Mouse (Mus musculus) skeletal muscle tissue, adult 2 months (tissue): ENCODE data around the gene Bckdhb.
"Not testable (repeated sequence)": the region's sequence is repeated elsewhere in the genome, so short reads cannot be mapped to it uniquely, and the experiment has no call there.

Experiments used
- DNase-seq: peaks from one replicate; pipeline ENCODE4 v3.0.0-alpha.2; 2012; ENCODE audit warnings: low read depth, low spot score

The Bckdhb gene

DNA sequence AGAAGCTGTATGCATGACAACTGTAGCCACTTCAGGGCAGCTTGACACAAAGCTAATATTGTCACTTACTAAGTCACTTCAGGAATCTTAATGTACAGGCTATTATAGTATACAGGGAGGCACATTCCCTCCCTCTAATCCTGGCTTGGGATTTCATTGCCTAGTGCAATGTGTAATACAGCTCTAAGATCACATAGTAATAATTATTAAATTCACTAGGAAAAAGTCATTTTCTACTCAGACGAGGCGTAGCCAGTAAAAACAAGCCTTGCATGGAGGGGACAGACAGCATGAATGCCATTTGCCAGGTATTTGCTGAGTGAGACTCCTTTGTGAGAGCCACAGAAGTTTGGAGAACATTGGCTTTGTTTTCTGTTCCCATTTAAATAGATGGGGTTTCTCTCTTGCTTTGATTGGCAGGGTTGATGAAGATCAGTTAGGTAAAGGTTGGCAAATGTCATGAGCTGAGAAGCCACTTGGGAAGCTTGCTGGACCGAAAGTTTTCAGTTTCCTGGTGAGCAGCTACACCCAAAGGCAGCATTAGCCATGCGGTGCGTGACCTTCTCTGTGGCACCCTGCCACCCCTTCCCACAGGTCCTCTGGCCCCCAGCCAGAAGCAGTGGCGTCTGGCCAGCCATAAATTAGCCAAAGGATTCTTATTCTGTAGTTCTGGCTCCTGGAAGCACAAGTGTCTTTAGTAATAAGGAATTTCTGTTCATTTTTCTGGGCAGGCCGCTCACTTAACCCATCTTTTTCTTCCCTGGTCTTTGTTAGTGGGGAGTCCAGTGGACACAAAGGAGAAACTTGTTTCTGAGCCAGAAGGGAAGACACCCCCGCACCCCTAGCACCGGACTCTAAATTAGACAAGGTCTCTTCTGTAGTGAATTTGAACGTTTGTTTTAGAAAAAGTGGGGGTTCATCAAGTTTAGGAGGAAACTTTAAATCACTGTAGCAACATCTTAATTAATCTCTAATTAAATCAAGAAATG, 37.4 kb downstream of the Bckdhb start:
- peak; percentile 6 for DNase-seq

DNA sequence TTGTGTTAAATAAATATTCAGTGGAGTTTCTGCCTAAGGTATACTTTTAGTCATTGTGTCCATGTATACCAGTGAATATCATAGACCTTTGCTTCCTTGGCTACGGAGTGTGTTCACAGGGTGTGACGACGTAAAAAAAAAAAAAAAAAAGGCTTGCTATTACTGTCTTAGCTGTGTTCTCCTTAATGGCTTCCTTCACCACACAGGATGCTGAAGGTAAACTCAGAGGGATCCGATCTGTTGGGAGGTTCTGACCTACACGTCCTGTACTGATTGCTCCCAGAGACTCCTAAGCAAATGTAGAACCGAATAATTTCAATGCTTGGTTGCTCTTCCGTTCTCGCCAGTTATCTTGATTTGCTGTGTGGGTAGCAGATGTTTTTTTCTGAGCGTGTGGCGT, 38.4 kb downstream of the Bckdhb start:
- DNase-seq: no peak

DNA sequence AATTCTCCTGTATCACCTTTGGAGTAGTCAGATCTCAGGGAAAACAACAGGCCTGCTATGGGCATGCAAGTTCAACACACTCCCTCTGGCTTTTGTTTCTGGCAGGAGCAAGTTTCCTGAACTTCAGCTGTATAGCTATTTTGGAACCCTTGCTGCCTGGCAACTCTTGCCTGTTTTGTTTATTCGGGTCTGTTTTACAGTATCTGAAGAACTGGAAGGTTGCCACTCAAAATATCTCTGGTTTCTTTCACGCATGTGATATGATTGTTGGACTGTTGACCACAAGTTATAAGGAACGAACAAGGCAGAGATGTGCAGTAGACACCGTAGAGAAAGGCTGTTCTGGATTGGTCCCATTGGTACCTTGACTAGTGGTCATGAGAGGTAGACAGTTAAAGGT, 39.4 kb downstream of the Bckdhb start:
- DNase-seq: no peak

DNA sequence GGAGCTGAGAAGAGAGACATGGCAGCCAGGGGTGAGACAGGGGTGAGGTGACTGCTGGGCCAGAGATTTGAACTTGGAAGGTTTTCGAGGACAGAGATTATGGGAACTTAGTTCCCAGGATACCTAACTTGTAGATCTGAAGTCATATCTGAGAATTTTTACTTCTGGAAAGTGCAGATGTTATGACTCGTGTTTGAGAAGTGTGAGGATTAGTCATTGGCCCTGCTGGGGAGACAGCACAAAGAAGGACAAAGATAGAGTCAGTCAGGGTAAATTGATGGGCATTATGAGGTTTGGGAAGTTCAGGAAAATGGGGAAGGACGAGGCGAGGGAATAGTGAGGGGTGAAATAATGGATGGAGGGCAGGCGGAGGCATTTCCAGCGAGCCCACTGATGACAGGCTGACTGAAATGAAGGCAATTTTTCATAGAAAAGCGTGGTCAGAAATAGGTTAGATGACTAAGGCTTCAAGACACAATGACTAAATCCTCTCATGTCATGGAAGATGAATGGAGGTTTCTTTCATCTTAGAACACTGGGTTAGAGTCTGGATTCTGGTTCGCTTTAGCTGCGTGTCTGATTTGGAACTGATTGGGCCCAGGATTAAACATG, 42.6 kb downstream of the Bckdhb start:
- DNase-seq: no peak

DNA sequence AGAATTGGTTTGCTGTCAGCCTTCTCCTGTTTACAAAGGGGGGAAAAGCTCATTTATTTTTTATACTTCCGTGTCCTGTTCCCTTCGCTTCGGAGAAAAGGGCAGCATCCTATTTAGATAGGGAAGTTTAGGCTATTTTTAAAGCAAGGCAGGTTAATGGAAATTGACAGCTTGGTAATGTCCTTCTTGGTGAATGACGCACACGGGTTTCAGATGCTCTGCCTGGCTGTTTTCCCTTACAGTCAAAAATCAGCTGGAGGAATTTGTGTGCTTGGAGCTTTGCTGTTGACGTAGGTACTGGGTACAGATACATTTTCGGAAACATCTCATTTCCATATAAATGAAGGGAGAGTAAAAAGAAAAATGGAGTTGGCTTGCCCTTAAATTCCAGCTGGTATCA, 44.4 kb downstream of the Bckdhb start:
- DNase-seq: no peak

DNA sequence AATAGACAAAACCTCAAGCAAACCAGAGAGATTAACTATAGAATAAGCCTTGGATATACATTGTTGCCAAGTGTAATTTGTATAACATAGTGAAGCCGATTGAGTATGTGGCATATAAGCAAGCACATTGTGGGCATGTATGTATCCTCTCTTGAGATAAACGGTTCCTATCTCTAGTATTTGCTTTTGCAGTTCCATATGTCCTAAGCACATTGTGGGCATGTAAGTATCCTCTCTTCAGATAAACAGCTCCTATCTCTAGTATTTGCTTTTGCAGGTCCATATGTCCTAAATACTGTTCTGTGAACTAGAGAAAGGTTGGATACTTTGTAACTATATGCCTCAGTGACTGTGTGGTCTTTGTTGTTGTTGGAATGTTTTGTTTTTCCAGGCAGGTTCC, 48.5 kb downstream of the Bckdhb start:
- no peak for DNase-seq

DNA sequence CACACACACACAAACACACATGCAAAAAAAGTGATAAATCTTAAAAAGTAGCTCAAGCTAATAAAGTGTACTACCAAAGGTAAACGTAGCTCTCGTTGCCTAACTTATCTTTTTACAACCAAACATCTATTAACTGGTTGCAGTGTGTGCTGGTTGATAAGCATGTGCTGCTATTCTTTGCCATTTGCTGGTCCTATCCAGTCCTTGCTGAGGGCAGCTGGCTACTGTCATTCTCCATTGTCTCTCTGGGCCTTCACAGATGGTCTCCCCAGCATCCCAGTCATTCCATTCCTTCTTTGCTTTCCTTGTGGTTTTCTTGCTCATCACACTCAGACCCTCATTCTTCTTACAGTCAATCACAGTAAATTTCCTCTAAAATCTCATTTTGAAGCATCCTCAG, 50.9 kb downstream of the Bckdhb start:
- no peak for DNase-seq

DNA sequence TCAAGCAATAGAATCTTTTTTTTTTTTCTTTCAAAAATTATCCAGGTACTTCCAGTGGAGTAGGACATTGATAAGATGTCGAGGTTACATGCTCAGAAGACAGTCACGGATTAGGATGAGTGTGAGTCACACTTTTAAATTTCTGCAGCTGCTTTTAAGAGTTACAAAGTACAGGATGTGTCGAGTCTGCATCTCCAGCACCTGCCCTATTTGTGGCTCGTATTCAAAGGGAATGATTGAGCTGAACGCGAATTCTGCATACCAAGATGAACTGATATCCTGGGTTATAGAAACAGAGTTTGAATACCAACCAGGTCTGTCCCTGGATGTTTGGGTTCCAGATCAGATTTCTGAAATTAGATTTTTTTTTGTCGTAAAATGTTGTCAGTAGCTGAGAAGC, 56.3 kb downstream of the Bckdhb start:
- DNase-seq: no peak

DNA sequence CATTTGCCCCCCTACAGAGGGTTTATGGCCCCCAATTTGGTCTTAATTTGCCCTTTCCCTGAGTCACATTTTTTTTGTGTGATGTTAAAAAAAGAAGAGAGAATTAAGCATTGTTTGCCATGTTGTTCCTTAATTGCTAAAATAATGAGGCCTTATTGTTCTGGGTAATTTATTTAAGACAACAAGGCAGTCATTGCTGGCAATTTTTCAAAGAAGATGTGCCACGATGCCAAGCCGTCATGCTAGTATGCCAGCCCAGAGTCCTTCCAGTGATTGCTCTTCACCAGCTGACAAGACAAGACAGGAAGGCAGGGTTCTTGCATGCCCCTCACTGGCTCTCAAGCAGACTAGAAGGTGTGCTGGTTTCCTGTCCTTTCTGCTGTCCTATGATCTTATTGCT, 84.0 kb downstream of the Bckdhb start:
- no peak for DNase-seq

DNA sequence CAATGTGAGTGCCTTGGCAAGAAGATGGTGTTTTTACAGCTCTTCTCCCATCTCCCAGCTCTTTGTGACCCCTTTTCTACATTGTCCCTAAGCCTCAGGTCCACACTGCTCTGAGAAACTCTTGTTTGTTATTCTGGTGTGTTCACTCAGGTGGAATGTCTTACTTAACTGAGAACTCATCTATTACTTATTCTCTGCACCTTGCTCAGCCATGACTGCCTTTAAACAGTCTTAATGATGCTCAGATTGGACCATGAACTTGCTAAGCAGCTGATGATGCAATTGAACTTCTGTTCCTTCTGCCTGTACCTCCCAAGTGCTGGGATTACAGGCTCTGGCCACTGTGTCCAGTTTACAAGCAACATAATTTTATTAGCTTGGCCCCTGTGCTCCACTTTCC, 86.2 kb downstream of the Bckdhb start:
- DNase-seq: no peak

DNA sequence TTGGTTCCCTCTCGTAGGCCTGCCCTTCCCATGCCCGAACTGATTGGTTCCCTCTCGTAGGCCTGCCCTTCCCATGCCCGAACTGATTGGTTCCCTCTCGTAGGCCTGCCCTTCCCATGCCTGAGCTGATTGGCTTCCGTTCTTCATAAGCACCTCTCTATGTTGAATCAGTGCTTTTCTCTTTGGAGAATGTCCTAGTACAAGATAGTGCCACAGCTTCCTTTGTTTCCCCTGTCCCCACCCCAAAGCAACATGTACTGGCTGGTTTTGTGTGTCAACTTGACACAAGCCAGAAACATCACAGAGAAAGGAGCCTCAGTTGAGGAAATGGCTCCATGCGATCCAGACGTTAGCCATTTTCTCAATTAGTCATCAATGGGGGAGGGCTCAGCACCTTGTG, 93.2 kb downstream of the Bckdhb start:
- DNase-seq: not testable (repeated sequence)

DNA sequence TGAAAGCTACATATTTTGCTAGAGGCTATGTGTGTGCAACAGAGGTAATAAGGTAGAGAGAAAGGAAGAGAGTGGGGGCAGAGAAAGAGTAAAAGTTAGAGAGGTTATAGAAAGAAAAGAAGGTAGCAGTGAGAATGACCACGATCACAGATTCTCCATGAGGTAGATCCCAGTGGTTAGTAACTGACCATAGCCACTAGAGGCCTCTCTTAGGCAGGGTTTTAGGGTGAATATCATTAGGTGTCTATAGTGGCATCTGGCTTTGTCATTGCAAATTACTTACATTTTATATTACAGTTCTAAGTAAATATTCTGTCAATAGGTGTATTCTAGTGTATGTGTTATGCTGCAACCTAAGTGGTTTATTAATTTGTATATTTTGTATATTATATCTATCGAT, 94.7 kb downstream of the Bckdhb start:
- no peak for DNase-seq

DNA sequence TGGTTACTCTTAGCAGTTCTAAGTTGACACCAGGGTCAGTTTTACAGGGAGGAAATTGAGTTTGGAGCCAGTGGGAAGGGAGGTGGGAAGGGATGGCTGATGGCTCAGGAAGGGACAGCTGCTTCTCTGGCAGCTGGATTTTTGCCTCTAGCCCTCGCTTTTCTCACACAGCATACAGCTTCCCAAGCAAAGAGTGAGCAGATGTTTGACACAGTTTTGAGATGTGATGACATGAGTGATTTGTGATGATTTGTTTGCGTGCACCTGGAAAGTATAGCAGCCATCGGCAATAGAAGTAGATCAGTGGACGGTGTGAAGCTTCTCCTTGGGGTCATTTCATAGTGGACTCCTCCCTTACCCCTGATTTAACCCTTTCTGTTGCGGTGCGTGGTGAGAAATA, 96.2 kb downstream of the Bckdhb start:
- DNase-seq: no peak

DNA sequence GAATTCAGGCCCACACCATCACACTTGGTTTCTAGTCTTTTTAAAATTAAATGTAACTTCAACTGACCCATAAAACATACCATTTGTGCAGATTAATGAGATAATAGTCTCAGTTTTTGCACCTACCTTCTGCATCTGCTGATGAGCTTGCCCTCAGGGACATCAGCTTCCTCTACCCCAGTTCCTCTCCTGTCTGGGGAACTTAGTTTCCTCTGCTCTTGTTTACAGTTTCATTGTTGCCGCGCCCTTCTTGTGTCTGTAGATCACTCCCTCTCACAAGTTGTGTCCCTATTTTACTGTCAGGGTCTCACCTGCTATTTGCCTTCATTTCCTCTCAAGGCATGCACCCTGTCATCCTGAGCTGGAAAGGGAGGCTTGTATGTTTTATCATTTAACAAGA, 103.2 kb downstream of the Bckdhb start:
- DNase-seq: no peak

DNA sequence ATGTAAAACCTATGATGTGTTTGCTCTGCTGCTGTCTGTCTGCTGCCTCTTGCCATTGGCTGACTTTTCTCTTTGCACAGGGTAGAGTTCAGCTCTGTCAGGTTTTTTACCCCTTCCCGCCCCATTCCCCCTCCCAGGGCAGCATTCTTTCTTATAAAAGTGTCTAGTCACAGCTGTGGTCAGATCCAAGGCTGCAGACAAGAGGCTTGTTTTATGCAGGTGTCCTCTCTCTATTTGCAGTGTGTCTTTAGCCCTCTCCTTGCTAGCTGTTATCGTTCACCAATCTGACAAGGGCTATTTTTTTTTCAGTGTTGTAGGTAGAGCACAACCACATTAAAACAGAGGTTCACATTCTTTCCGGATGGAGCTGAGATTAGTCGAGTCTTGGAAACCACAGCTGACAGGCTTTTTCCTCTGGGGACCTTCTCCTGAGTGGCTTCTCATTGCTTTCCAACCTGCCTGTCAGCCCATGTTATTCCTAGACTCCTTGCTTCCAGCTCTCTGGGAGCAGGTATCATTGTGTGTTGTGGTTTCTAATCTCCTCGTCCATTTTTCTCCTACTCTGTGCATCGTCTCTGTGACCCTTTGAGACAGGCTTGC, 105.8 kb downstream of the Bckdhb start:
- no peak for DNase-seq

DNA sequence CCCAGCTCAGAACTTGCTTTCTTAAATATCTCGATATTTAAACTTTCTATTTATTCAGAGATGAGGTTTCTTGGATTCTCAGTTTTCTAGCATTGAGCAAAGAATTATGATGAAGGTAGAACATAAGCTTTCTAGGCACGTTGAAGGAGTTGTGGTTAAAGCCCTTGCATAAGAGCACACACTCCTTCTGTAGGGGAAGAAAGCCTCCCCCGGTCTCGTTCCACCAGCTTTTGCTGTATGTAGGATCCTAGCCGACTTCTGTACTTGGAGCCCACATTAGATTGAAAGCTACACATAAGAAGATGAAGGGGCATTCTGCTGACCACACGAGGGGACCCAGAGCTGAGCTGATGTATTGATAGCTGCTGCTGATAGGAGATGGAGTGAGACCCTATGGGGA, 106.5 kb downstream of the Bckdhb start:
- no peak for DNase-seq

DNA sequence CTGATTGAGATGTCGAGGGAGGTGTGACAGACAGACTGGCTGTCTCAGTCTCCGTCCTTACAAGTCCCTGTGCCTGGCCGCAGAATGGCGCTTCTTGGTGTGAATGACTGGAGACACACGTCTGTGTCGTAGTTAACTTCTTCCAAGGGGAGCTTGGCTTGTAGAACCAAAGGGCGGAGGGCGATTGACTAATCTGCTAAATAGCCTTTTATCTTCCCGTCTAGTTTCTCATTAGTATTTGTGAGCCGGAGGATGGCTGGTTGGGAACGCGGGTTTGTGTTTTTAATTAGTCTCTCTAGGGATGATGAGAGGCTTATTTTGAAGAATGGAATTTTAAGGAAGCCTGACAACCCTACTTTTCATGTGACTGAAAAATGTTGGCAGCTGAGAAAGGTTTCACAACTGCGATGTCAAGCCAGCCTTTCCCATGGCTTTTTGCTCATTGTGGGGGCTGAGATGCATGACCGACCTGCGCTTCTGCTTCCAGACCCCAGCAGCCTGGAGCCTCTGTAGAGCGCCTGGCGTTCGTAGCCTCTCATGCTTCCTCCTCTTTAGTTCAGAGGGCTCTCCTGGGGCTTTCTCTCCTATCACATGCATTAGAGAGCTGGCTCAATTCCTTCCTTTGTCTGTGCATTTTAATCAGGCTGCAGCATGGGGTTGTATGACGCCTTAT, 107.9 kb downstream of the Bckdhb start:
- DNase-seq: peak; percentile 28

DNA sequence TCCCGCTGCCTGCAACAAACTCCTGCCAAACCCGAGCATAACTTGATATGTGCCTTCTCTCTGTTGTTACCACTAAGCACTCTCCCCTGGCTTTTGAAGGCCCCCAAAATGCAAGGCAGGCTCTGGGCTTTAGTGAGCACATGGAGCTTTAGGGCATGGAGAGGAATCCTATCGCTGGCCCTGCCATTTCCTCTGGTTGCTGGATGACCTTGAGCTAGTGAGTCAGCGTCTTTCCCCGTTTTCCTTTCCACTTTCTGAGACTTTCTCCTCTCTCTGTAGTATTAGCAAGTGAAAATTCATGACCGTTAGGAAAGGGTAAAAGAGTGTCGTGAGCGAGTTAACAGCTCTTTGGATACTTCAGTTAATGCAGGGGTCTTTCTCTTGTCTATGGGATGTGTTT, 111.1 kb downstream of the Bckdhb start:
- DNase-seq: no peak

DNA sequence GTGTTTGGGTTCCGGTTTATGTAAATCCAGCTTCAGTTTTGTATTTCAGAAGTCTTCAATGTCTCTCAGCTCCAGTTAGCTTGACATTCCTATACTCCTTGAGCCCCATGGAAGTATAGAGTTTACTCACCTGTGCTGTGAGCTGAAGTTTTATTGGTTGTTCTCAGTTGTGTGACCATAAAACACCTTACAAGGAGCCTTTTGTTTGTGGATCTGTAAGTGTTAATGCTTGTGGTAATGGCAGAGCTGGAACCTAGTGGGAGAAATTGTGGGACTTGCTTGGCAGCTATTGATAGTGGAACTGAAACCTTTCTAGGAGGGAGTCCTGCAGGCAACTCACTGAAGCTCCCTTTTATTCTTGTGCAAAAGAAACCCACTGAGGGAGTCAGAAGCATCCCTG, 112.3 kb downstream of the Bckdhb start:
- no peak for DNase-seq

DNA sequence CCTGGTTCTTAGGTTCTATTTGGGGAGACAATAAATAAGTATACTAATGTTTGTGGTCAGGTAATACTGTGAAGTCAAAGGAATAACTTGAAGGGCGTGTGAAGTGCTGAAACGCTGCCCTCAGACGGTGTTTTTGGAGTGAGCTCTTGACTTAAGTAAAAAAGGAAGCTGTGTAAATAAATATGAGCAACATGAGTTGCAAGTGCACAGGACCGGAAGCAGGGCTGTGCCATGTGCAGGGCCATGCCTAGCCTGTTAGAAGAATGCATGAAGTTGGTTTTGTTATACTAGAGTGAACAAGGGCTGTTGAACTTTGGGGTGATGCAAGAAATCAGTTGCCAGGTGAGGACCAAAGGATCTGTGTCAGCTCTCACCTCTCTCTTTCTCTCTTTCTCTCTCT, 114.0 kb downstream of the Bckdhb start:
- no peak for DNase-seq

DNA sequence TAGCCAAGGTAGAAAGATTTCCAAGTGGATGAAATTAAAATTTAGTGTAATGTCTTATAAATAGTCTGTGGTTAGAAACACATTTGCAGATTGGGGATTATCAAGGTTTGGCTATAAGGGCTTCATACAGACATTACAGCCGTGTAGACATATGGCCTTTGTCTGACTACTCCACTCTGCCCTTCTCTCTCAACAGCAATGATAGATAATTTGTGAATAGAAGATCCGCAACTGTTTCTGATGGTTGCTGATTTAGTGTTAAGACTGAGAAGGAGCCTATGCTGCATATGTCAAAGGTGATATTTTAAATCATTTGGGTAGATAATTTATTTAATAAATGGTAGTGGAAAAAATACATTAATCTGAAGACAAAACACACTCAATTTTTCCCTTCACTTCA, 115.4 kb downstream of the Bckdhb start:
- DNase-seq: no peak

DNA sequence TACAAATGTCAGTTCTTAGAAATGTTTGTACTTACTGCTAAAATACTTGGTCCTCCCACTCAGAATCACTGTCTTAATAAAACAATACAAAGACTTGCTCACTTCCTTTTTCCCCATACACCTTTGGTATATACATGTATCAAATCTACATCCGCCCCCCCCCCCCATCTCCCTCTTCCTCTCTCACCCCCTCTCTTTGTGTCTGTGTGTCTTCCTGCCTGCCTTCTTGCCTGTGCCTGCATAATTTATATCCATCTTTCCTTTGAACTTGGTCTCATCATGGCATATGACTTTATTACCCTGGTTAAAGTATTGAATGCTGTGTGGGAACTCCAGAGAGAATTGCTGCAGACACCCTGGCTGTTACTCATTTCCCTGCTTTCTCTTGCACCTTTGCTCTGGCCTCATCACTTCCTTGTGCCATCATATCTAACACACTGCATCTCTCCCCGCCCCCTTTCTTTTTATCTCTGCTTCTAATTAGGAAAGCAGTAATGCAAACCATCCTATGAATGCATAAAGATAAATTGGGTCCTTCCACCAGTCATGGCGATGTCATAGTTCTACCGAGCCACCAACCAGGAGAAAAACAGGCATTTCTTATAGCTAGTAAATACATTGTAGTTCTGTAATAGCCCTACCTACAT, 116.8 kb downstream of the Bckdhb start:
- DNase-seq: no peak
